Mouse (Mus musculus) lung, adult 2 months (tissue): ENCODE data around the gene Phex.

Experiments
- CTCF ChIP-seq: fragments of 200-500 bp; IDR thresholded peaks from 2 replicates; pipeline ENCODE4 v1.5.1; 2011; ENCODE audit warnings: mild to moderate bottlenecking, low read length, control low read depth; ENCODE audit not compliant: insufficient read depth
- POLR2A ChIP-seq: fragments of 200-500 bp; IDR thresholded peaks from 2 replicates; pipeline ENCODE4 v1.6.1; 2011; ENCODE audit warnings: low read depth, mild to moderate bottlenecking, control low read depth, low read length, borderline replicate concordance; ENCODE audit errors: extremely low read depth

GRCm38 (mm10) chrX:157355521-157355920 is 59.6 kb downstream of the Phex start:
- TF ChIP-seq CTCF (no peak), POLR2A (no peak)
